8 mouse cellular contexts compared by ENCODE assay signal in genomic region chr11:97781832-97782563, GRCm38 (mm10). TPM values are rescaled to one million over a fixed set of nuclear protein-coding genes. Genes with fewer than 3 reads are reported as not detected.
DNase-seq lines count a peak whose midpoint lies in the region; ATAC-seq and TF ChIP-seq lines count a peak whose summit lies in the region.

Gene Rpl23 (minus strand): TSS chr11:97782437.

- peak; percentile 87 for TF ChIP-seq EP300 in heart, postnatal 0 days (IDR thresholded peaks at IDR 0.05; ENCODE audit: low read depth)

- DNase-seq in c-Kit-positive CD71-positive TER-119-positive erythroid progenitor cells, embryonic 14.5 days (ENCODE audit: low spot score), result peak; percentile 98
- peak; percentile 98 for DNase-seq in heart, postnatal 0 days (ENCODE audit: low spot score)
- peak; percentile 100 for DNase-seq in kidney, postnatal 4 days

- no peak for TF ChIP-seq CTCF in E14TG2a.4 (conservative IDR thresholded peaks at IDR 0.05; ENCODE audit: low read length)
- TF ChIP-seq CTCF in heart, postnatal 0 days (IDR thresholded peaks at IDR 0.05; ENCODE audit: low read depth), result no peak
- TF ChIP-seq CTCF in testis, adult 2 months (IDR thresholded peaks at IDR 0.05; ENCODE audit: control insufficient read depth, insufficient read depth, insufficient replicate concordance, low read depth, low read length), result no peak

- ATAC-seq in forebrain, embryonic 12.5 days (ENCODE audit: low FRiP score), result peak; percentile 95
- ATAC-seq in heart, postnatal 0 days (ENCODE audit: insufficient read depth, low read depth), result peak; percentile 96
- ATAC-seq in liver, embryonic 16.5 days (ENCODE audit: low read depth), result peak; percentile 95
- peak; percentile 96 for ATAC-seq in neural tube, embryonic 13.5 days (ENCODE audit: low read depth)

- H3K9me3 ChIP-seq in E14TG2a.4 (ENCODE audit: low read length), result no peaks in the 10 kb centered on the region
- H3K9me3 ChIP-seq in forebrain, embryonic 12.5 days, result no peaks in the 10 kb centered on the region
- H3K9me3 ChIP-seq in heart, postnatal 0 days (replicated peaks; ENCODE audit: control insufficient read depth, low read length), result no peaks in the 10 kb centered on the region
- H3K9me3 ChIP-seq in liver, embryonic 16.5 days (replicated peaks; ENCODE audit: control insufficient read depth, low read length), result no peaks in the 10 kb centered on the region
- no peaks in the 10 kb centered on the region for H3K9me3 ChIP-seq in neural tube, embryonic 13.5 days

- peaks cover 50% of the 10 kb centered on the region for H3K4me1 ChIP-seq in E14TG2a.4 (replicated peaks; ENCODE audit: low read depth, low read length)
- peaks cover 26% of the 10 kb centered on the region for H3K4me1 ChIP-seq in forebrain, embryonic 12.5 days
- peaks cover 4% of the 10 kb centered on the region; the same call in 1 of the 2 replicates for H3K4me1 ChIP-seq in heart, postnatal 0 days (ENCODE audit: control insufficient read depth, insufficient read depth)
- H3K4me1 ChIP-seq in liver, embryonic 16.5 days (ENCODE audit: control insufficient read depth, low read depth, low read length), result peaks cover 21% of the 10 kb centered on the region
- peaks cover 32% of the 10 kb centered on the region for H3K4me1 ChIP-seq in neural tube, embryonic 13.5 days (replicated peaks)
- no peaks in the 10 kb centered on the region; the same call in none of the 2 replicates for H3K4me1 ChIP-seq in testis, adult 2 months (ENCODE audit: control insufficient read depth, insufficient read depth, low read length)

- peak within 1 kb of the TSS; percentile 99 for H3K9ac ChIP-seq in forebrain, embryonic 12.5 days
- H3K9ac ChIP-seq in heart, postnatal 0 days (replicated peaks; ENCODE audit: low read depth, low read length), result peak within 1 kb of the TSS; percentile 88
- H3K9ac ChIP-seq in liver, embryonic 16.5 days (ENCODE audit: low read depth, low read length), result peak within 1 kb of the TSS; percentile 90
- peak within 1 kb of the TSS; percentile 99 for H3K9ac ChIP-seq in neural tube, embryonic 13.5 days

- peak within 1 kb of the TSS; percentile 97 for H3K4me3 ChIP-seq in E14TG2a.4 (replicated peaks; ENCODE audit: low read length)
- peak within 1 kb of the TSS; percentile 98 for H3K4me3 ChIP-seq in forebrain, embryonic 12.5 days (replicated peaks)
- H3K4me3 ChIP-seq in heart, postnatal 0 days (ENCODE audit: low read depth, low read length), result peak within 1 kb of the TSS; percentile 81
- H3K4me3 ChIP-seq in liver, embryonic 16.5 days (ENCODE audit: low read depth, low read length), result peak within 1 kb of the TSS; percentile 86
- peak within 1 kb of the TSS; percentile 98 for H3K4me3 ChIP-seq in neural tube, embryonic 13.5 days
- H3K4me3 ChIP-seq in testis, adult 2 months (ENCODE audit: control insufficient read depth, low read depth, low read length), result peak within 1 kb of the TSS; percentile 91

- TF ChIP-seq POLR2A in testis, adult 2 months (IDR thresholded peaks at IDR 0.05; ENCODE audit: control insufficient read depth, low read depth, low read length), result peak; percentile 95

- WGBS in forebrain, embryonic 12.5 days, result under 1% methylated on average over 67 of the region's 67 CpGs
- WGBS in heart, postnatal 0 days, result under 1% methylated on average over 63 of the region's 67 CpGs
- 0% methylated on average over 67 of the region's 67 CpGs for WGBS in liver, embryonic 16.5 days (ENCODE audit: insufficient replicate concordance)
- WGBS in neural tube, embryonic 13.5 days, result under 1% methylated on average over 67 of the region's 67 CpGs

- peak within 1 kb of the TSS; percentile 93 for H3K27ac ChIP-seq in forebrain, embryonic 12.5 days
- H3K27ac ChIP-seq in heart, postnatal 0 days (ENCODE audit: low read depth), result peak within 1 kb of the TSS; percentile 92
- H3K27ac ChIP-seq in liver, embryonic 16.5 days (ENCODE audit: low read length), result peak within 1 kb of the TSS; percentile 79
- peak within 1 kb of the TSS; percentile 92 for H3K27ac ChIP-seq in neural tube, embryonic 13.5 days (replicated peaks)
- peak within 1 kb of the TSS; percentile 94 for H3K27ac ChIP-seq in testis, adult 2 months (ENCODE audit: control insufficient read depth, insufficient read depth, low read depth, low read length)

- H3K36me3 ChIP-seq in E14TG2a.4 (ENCODE audit: insufficient read depth, low read length), result peaks cover 50% of the 10 kb centered on the region
- H3K36me3 ChIP-seq in forebrain, embryonic 12.5 days (replicated peaks), result peaks cover 38% of the 10 kb centered on the region
- H3K36me3 ChIP-seq in heart, postnatal 0 days (replicated peaks; ENCODE audit: control insufficient read depth, insufficient read depth, low read length), result peaks cover 38% of the 10 kb centered on the region
- peaks cover 37% of the 10 kb centered on the region for H3K36me3 ChIP-seq in liver, embryonic 16.5 days (ENCODE audit: control insufficient read depth, insufficient read depth)
- peaks cover 40% of the 10 kb centered on the region for H3K36me3 ChIP-seq in neural tube, embryonic 13.5 days
- no peaks in the 10 kb centered on the region; the same call in 1 of the 2 replicates for H3K36me3 ChIP-seq in testis, adult 2 months (ENCODE audit: control insufficient read depth, insufficient read depth, low read length)

- H3K27me3 ChIP-seq in E14TG2a.4 (ENCODE audit: insufficient read depth, low read length), result no peaks in the 10 kb centered on the region
- H3K27me3 ChIP-seq in forebrain, embryonic 12.5 days, result no peaks in the 10 kb centered on the region
- no peaks in the 10 kb centered on the region for H3K27me3 ChIP-seq in heart, postnatal 0 days (ENCODE audit: control insufficient read depth, insufficient read depth, low read length)
- no peaks in the 10 kb centered on the region for H3K27me3 ChIP-seq in liver, embryonic 16.5 days (ENCODE audit: control insufficient read depth, insufficient read depth, low read depth, low read length)
- no peaks in the 10 kb centered on the region for H3K27me3 ChIP-seq in neural tube, embryonic 13.5 days
- H3K27me3 ChIP-seq in testis, adult 2 months (ENCODE audit: control insufficient read depth, insufficient read depth, low read length), result no peaks in the 10 kb centered on the region

- H3K4me2 ChIP-seq in forebrain, embryonic 12.5 days, result peak within 1 kb of the TSS; percentile 67
- peak within 1 kb of the TSS; percentile 74 for H3K4me2 ChIP-seq in heart, postnatal 0 days (ENCODE audit: low read depth, low read length)
- H3K4me2 ChIP-seq in liver, embryonic 16.5 days (ENCODE audit: low read depth, low read length), result peak within 1 kb of the TSS; percentile 83
- H3K4me2 ChIP-seq in neural tube, embryonic 13.5 days, result peak within 1 kb of the TSS; percentile 86

RNA-seq across cellular contexts. Expression of gene Rpl23, which starts in this region (rescaled TPM):
- 392 and 426 TPM in 2 replicates for polyA plus RNA-seq in forebrain, embryonic 12.5 days (2016; fragmentation: Nextera tagmentation; extraction: Ambion mirVana)
- total RNA-seq in heart, postnatal 0 days (2014; rRNA removed; ENCODE audit: low replicate concordance), result 192 and 208 TPM in 2 replicates
- polyA plus RNA-seq in heart, postnatal 0 days (2015; fragmentation: Nextera tagmentation; extraction: Ambion mirVana), result 394 and 409 TPM in 2 replicates
- polyA plus RNA-seq in liver, embryonic 16.5 days (2015; fragmentation: Nextera tagmentation; extraction: Ambion mirVana), result 232 and 261 TPM in 2 replicates
- polyA plus RNA-seq in neural tube, embryonic 13.5 days (2015; fragmentation: Nextera tagmentation; extraction: Ambion mirVana), result 351 and 415 TPM in 2 replicates
- polyA plus RNA-seq in testis, adult 2 months (2012; rRNA removed), result 120 and 126 TPM in 2 replicates

Comparison
In these comparisons a context has a peak if more than half of its experiments do, and no peak if none do; other contexts are left out.
1. Peak in every context shown above with its lines: DNase-seq, ATAC-seq, H3K4me3 ChIP-seq and H3K27ac ChIP-seq.